Mouse (Mus musculus): Measurements from ENCODE around the gene Zfyve21. TPM values are rescaled to one million over a fixed set of nuclear protein-coding genes. Genes with fewer than 3 reads are reported as not detected.

The Zfyve21 gene
- polyA plus RNA-seq, 1 experiment from 2014 or later = 164 TPM

DNA sequence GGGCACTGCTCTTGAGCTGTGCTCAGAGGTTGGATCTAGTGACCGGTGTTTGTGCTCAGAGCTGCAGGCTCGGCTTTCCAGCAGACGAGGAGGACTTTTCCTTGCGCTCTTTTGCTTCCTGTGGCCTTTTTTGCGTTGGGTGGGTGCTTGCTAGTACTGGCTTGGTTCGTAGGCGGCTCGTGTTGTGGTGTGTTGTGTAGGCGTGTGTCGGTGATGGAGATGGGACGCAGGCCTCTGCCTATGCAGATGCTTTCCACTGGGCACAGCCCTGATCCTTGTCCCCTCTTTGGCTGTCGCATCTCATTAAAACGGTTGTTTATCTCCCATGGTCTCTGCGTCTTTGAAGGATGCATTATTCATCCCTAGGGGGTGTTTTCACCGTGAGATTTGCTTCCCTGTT, 39.1 kb upstream of the Zfyve21 start:
- Histone ChIP-seq H3K9ac (ENCODE audit: low read length) (no peak overlapping the region), H3K27ac (ENCODE audit: low read depth) (no peak overlapping the region), H3K4me2 (ENCODE audit: low read length) (no peak overlapping the region), H3K4me1 (replicated peaks; ENCODE audit: control insufficient read depth, insufficient read depth, low read length) (peaks cover 7% of the 10 kb centered on the region), H3K4me3 (ENCODE audit: low read depth, low read length) (no peak overlapping the region), H3K36me3 (ENCODE audit: control insufficient read depth, insufficient read depth, low read length) (peaks cover 78% of the 10 kb centered on the region), H3K9me3 (ENCODE audit: control insufficient read depth, low read length) (0 out of 2 replicates have a peak, but pooled peaks cover 5% of the 10 kb centered on the region), H3K27me3 (replicated peaks; ENCODE audit: control insufficient read depth, insufficient read depth, low read length) (no peaks in the 10 kb centered on the region)
- ATAC-seq (replicated peaks; ENCODE audit: low FRiP score, low TSS enrichment, low read depth) (no peak), DNase-seq (ENCODE audit: low spot score) (no peak)
- WGBS = 84% methylated on average over 15 of the region's 15 CpGs

DNA sequence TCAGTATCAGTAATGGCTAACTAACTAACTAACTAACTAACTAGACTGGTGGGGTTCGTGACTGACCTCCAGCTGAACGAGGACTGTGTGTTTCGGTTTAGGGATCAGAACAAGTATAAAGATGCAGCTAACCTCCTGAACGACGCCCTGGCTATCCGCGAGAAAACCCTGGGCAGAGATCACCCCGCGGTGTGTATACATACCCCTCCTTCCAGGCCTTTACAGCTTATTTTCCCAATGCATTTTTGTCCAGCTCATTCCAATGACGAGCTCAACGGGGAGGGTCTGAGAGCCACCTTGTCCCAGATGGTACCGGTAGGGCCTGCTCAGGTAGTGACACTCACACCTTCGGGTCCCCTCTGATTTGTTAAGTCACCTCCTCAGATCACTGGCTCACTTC, 36.1 kb upstream of the Zfyve21 start:
- H3K36me3 ChIP-seq (ENCODE audit: control insufficient read depth, insufficient read depth, low read length) = peaks cover 96% of the 10 kb centered on the region
- 0 out of 2 replicates have a peak, but pooled peaks cover 5% of the 10 kb centered on the region for H3K9me3 ChIP-seq (ENCODE audit: control insufficient read depth, low read length)
- H3K4me2 ChIP-seq (ENCODE audit: low read length) = no peak overlapping the region
- no peak overlapping the region for H3K4me3 ChIP-seq (ENCODE audit: low read depth, low read length)
- H3K9ac ChIP-seq (ENCODE audit: low read length) = no peak overlapping the region
- no peaks in the 10 kb centered on the region for H3K4me1 ChIP-seq (replicated peaks; ENCODE audit: control insufficient read depth, insufficient read depth, low read length)
- ATAC-seq (replicated peaks; ENCODE audit: low FRiP score, low TSS enrichment, low read depth) = no peak
- H3K27me3 ChIP-seq (replicated peaks; ENCODE audit: control insufficient read depth, insufficient read depth, low read length) = no peaks in the 10 kb centered on the region
- no peak overlapping the region for H3K27ac ChIP-seq (ENCODE audit: low read depth)
- no peak for DNase-seq (ENCODE audit: low spot score)
- WGBS = 87% methylated on average over 13 of the region's 13 CpGs

DNA sequence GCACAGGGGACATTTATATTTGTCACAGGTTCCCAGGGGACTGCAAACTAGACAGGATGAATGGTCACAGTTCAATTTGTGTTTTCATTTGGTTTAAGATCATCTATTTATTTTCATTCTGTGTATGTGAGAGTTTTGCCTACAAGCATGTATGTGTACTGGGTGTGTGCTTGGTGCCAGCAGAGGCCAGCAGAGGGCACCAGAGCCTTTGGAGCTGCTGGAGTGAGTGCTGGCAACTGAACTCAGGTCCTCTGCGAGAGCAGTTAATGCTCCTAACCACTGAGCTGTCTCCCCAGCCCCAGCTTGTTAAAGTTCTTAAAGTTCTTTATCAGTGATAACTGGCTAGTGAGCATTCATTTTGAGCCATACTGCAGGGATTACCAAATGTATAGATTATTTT, 34.4 kb upstream of the Zfyve21 start:
- Histone ChIP-seq H3K9ac (ENCODE audit: low read length) (no peak overlapping the region), H3K27me3 (replicated peaks; ENCODE audit: control insufficient read depth, insufficient read depth, low read length) (no peaks in the 10 kb centered on the region), H3K36me3 (ENCODE audit: control insufficient read depth, insufficient read depth, low read length) (peaks cover 93% of the 10 kb centered on the region), H3K9me3 (ENCODE audit: control insufficient read depth, low read length) (0 out of 2 replicates have a peak, but pooled peaks cover 5% of the 10 kb centered on the region), H3K27ac (ENCODE audit: low read depth) (no peak overlapping the region), H3K4me2 (ENCODE audit: low read length) (no peak overlapping the region), H3K4me1 (replicated peaks; ENCODE audit: control insufficient read depth, insufficient read depth, low read length) (no peaks in the 10 kb centered on the region), H3K4me3 (ENCODE audit: low read depth, low read length) (no peak overlapping the region)
- WGBS = 100% methylated on average over 1 of the region's 1 CpGs
- DNase-seq (ENCODE audit: low spot score) (no peak), ATAC-seq (replicated peaks; ENCODE audit: low FRiP score, low TSS enrichment, low read depth) (no peak)

DNA sequence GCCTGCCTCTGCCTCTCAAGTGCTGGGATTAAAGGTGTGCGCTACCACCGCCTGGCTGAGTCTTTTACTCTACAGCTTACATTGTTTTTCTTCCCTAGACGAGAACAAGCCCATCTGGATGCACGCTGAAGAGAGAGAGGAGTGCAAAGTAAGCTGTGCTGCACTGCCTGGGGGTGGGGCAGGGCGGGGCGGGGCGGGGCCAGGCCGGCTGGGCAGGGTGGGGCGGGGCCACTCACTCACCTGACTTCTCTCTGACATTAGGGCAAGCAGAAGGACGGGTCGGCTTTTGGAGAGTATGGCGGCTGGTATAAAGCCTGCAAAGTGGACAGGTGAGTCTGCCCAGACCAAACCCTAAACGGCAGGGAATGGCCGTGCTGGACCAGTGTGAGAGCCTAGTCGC, 28.8 kb upstream of the Zfyve21 start:
- no peak for DNase-seq (ENCODE audit: low spot score)
- ATAC-seq (replicated peaks; ENCODE audit: low FRiP score, low TSS enrichment, low read depth) = no peak

DNA sequence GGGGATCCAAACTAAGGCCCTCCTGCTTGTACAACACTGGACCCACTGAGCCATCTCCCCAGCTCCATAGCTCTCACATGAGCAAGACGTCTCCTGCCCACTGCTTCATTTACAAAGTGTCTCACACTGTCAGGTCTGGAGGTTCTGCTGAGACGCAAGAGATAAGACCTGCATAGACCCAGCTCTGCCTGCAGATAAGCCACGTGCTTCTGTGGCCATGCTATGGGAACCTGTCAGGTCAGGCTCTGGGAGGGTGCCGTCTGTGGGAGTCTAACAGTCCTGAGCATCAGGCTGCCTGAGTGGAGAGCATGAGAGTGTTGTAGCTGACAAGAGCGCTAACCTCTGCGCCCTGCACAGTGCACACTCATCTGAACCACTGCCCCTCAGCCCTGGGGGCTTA, 27.0 kb upstream of the Zfyve21 start:
- Histone ChIP-seq H3K4me1 (replicated peaks; ENCODE audit: control insufficient read depth, insufficient read depth, low read length) (no peaks in the 10 kb centered on the region), H3K27ac (ENCODE audit: low read depth) (no peak overlapping the region), H3K4me2 (ENCODE audit: low read length) (no peak overlapping the region), H3K4me3 (ENCODE audit: low read depth, low read length) (no peak overlapping the region), H3K9ac (ENCODE audit: low read length) (no peak overlapping the region), H3K9me3 (ENCODE audit: control insufficient read depth, low read length) (no peaks in the 10 kb centered on the region), H3K36me3 (ENCODE audit: control insufficient read depth, insufficient read depth, low read length) (peaks cover 91% of the 10 kb centered on the region), H3K27me3 (replicated peaks; ENCODE audit: control insufficient read depth, insufficient read depth, low read length) (no peaks in the 10 kb centered on the region)
- no peak for DNase-seq (ENCODE audit: low spot score)
- WGBS = 86% methylated on average over 6 of the region's 6 CpGs
- no peak for ATAC-seq (replicated peaks; ENCODE audit: low FRiP score, low TSS enrichment, low read depth)

More for the DNA sequence above, 28.8 kb upstream of the Zfyve21 start:
- Histone ChIP-seq H3K9me3 (ENCODE audit: control insufficient read depth, low read length) (no peaks in the 10 kb centered on the region), H3K27me3 (replicated peaks; ENCODE audit: control insufficient read depth, insufficient read depth, low read length) (no peaks in the 10 kb centered on the region), H3K4me2 (ENCODE audit: low read length) (no peak overlapping the region), H3K9ac (ENCODE audit: low read length) (no peak overlapping the region), H3K27ac (ENCODE audit: low read depth) (no peak overlapping the region), H3K4me1 (replicated peaks; ENCODE audit: control insufficient read depth, insufficient read depth, low read length) (no peaks in the 10 kb centered on the region), H3K4me3 (ENCODE audit: low read depth, low read length) (no peak overlapping the region), H3K36me3 (ENCODE audit: control insufficient read depth, insufficient read depth, low read length) (peaks cover 90% of the 10 kb centered on the region)
- WGBS = 61% methylated on average over 15 of the region's 15 CpGs

DNA sequence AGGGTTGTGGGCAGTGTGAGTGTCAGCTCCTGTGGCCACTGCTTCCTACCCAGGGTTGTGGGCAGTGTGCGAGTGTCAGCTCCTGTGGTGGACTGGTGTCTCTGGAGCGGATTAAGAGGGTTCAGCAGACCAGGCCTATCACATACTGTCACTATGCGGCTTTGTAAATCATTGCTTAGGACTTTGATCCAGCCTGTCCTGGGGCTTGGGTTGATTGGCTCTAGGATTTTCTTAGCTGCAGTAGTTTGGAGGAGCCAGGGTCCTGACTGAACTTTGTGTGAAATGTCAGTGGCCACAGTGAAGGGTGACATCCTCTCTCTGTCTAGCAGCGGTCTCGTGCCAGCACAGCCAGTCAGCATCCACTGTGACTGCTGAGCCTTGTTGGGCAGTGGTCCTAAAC, 23.9 kb upstream of the Zfyve21 start:
- Histone ChIP-seq H3K4me1 (replicated peaks; ENCODE audit: control insufficient read depth, insufficient read depth, low read length) (no peaks in the 10 kb centered on the region), H3K27me3 (replicated peaks; ENCODE audit: control insufficient read depth, insufficient read depth, low read length) (no peaks in the 10 kb centered on the region), H3K9me3 (ENCODE audit: control insufficient read depth, low read length) (no peaks in the 10 kb centered on the region), H3K4me3 (ENCODE audit: low read depth, low read length) (no peak overlapping the region), H3K27ac (ENCODE audit: low read depth) (no peak overlapping the region), H3K4me2 (ENCODE audit: low read length) (no peak overlapping the region), H3K9ac (ENCODE audit: low read length) (no peak overlapping the region), H3K36me3 (ENCODE audit: control insufficient read depth, insufficient read depth, low read length) (peaks cover 97% of the 10 kb centered on the region)
- WGBS = 87% methylated on average over 5 of the region's 5 CpGs
- DNase-seq (ENCODE audit: low spot score) (no peak), ATAC-seq (replicated peaks; ENCODE audit: low FRiP score, low TSS enrichment, low read depth) (0 out of 2 replicates have a peak, but pooled peaks have one; percentile 26)

DNA sequence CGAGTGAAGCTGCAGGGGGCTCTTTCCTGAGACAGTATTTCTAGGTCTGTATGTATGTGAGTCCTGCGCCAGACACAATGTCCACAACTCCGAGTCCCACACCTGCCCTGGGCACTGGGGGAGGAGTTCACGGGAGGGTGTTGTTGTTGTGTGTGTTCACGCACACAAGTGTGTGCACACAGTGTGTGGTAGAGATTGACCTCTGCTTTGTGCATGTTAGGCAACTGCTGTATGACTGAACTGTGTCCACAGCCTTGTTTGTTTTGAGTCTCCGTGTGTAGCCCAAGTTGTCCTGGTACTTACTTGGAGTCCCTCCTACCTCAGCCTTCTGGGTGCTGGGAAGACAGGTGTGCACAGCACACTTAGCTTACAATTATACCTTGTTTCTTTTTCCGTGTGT, 23.3 kb upstream of the Zfyve21 start:
- H3K27ac ChIP-seq (ENCODE audit: low read depth) = no peak overlapping the region
- 87% methylated on average over 7 of the region's 7 CpGs for WGBS

DNA sequence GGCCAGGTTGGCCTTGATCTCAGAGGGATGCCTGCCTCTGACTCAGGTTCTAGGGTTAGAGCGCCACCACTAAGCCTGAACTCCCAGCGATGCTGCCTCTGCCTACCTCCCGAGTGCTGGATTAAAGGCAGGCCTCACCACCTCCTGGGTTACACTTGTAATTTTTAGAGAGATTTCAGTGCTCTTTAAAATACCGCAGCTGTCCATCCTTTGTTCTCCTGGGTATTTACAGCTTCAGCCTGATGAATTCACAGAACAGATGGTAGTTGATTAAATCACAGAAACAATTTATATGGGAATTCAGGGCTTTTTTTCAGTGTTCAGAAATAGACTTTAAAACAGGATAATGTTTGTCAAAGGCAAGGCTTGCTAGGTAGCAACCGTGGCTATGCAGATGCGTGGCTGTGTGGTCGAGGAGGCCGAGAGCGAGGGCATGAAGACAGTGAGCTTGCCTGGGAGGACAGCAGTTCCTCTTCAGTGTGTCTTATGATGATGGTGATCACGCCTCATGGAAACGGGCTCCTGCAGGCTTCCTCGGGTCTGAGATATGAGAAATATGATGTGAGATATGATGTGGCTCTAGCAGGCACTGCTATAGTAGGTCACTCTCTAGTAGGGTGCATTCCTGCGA, 22.4 kb upstream of the Zfyve21 start:
- ATAC-seq (replicated peaks; ENCODE audit: low FRiP score, low TSS enrichment, low read depth) (no peak), DNase-seq (ENCODE audit: low spot score) (no peak)
- H3K9ac ChIP-seq (ENCODE audit: low read length) = no peak overlapping the region
- H3K9me3 ChIP-seq (ENCODE audit: control insufficient read depth, low read length) = no peaks in the 10 kb centered on the region
- no peak overlapping the region for H3K27ac ChIP-seq (ENCODE audit: low read depth)
- H3K36me3 ChIP-seq (ENCODE audit: control insufficient read depth, insufficient read depth, low read length) = peaks cover 98% of the 10 kb centered on the region
- H3K27me3 ChIP-seq (replicated peaks; ENCODE audit: control insufficient read depth, insufficient read depth, low read length) = no peaks in the 10 kb centered on the region
- H3K4me1 ChIP-seq (replicated peaks; ENCODE audit: control insufficient read depth, insufficient read depth, low read length) = no peaks in the 10 kb centered on the region
- 91% methylated on average over 13 of the region's 13 CpGs for WGBS
- H3K4me3 ChIP-seq (ENCODE audit: low read depth, low read length) = no peak overlapping the region
- no peak overlapping the region for H3K4me2 ChIP-seq (ENCODE audit: low read length)

More for the DNA sequence above, 23.3 kb upstream of the Zfyve21 start:
- DNase-seq (ENCODE audit: low spot score) (no peak), ATAC-seq (replicated peaks; ENCODE audit: low FRiP score, low TSS enrichment, low read depth) (0 out of 2 replicates have a peak, but pooled peaks have one; percentile 7)
- Histone ChIP-seq H3K4me2 (ENCODE audit: low read length) (no peak overlapping the region), H3K4me3 (ENCODE audit: low read depth, low read length) (no peak overlapping the region), H3K9me3 (ENCODE audit: control insufficient read depth, low read length) (no peaks in the 10 kb centered on the region), H3K27me3 (replicated peaks; ENCODE audit: control insufficient read depth, insufficient read depth, low read length) (no peaks in the 10 kb centered on the region), H3K36me3 (ENCODE audit: control insufficient read depth, insufficient read depth, low read length) (peaks cover 98% of the 10 kb centered on the region), H3K9ac (ENCODE audit: low read length) (no peak overlapping the region), H3K4me1 (replicated peaks; ENCODE audit: control insufficient read depth, insufficient read depth, low read length) (no peaks in the 10 kb centered on the region)

DNA sequence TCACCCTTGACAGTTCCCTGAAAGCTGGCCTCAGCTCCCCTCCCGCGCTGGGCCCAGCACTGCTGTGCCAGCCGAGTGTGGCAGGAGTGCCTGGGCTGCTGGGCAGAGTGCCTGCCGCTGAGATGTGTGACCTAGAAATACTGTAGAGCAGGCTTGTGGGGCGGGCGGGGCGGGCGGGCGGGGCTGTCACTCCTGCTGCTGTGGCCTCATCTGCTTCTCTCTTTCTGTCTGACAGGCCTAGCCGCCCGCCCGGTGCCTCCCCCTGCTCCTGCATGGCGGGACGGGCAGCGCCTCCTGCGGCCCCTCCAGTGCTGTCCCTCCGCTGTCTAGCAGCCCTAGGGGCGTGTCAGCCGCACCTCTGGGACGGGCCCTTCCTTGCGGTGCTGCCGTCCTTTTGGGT, 19.9 kb upstream of the Zfyve21 start:
- DNase-seq (ENCODE audit: low spot score) (no peak), ATAC-seq (replicated peaks; ENCODE audit: low FRiP score, low TSS enrichment, low read depth) (0 out of 2 replicates have a peak, but pooled peaks have one; percentile 41)
- H3K27me3 ChIP-seq (replicated peaks; ENCODE audit: control insufficient read depth, insufficient read depth, low read length) = no peaks in the 10 kb centered on the region
- no peaks in the 10 kb centered on the region for H3K4me1 ChIP-seq (replicated peaks; ENCODE audit: control insufficient read depth, insufficient read depth, low read length)
- H3K9ac ChIP-seq (ENCODE audit: low read length) = no peak overlapping the region
- no peak overlapping the region for H3K4me2 ChIP-seq (ENCODE audit: low read length)
- no peaks in the 10 kb centered on the region for H3K9me3 ChIP-seq (ENCODE audit: control insufficient read depth, low read length)
- 72% methylated on average over 20 of the region's 22 CpGs for WGBS
- no peak overlapping the region for H3K4me3 ChIP-seq (ENCODE audit: low read depth, low read length)
- no peak overlapping the region for H3K27ac ChIP-seq (ENCODE audit: low read depth)
- peaks cover 95% of the 10 kb centered on the region for H3K36me3 ChIP-seq (ENCODE audit: control insufficient read depth, insufficient read depth, low read length)

Data from intestine, embryonic 14.5 days (tissue).